Mouse (Mus musculus) regulatory T cell (primary cell): Measurements from ENCODE around the gene Txndc16.

Experiments used
- in situ Hi-C: fragments of 300-600 bp; cut with MboI, MseI; formaldehyde crosslinking; loops from one replicate; pipeline ENCODE4 v1.15.1; 2025; ENCODE audit warnings: high pct_unique_total_duplicates

Txndc16 gene

GRCm38 (mm10) chr14:45155511-45156173 is 64.5 kb downstream of the Txndc16 start:
- in situ Hi-C loops, result loop anchor here (10.0 kb wide), 1 partner anchor 371 kb away; no protein-coding TSS in a partner anchor

GRCm38 (mm10) chr14:45153258-45153657 is 66.9 kb downstream of the Txndc16 start:
- in situ Hi-C loops, result loop anchor here (10.0 kb wide), 1 partner anchor 368 kb away; no protein-coding TSS in a partner anchor

- in situ Hi-C loops, result loop anchor here (5.0 kb wide), 1 partner anchor 160 kb away; no protein-coding TSS in a partner anchor
Measured at GRCm38 (mm10) chr14:45142511-45142910, 77.6 kb downstream of the Txndc16 start.

GRCm38 (mm10) chr14:45140344-45141080 is 79.6 kb downstream of the Txndc16 start:
- in situ Hi-C loops, result loop anchor here (5.0 kb wide), 1 partner anchor 158 kb away; no protein-coding TSS in a partner anchor

GRCm38 (mm10) chr14:45135961-45136360 is 84.2 kb downstream of the Txndc16 start:
- in situ Hi-C loops, result loop anchor here (5.0 kb wide), 2 partner anchors 34 to 74 kb away; no protein-coding TSS in a partner anchor

GRCm38 (mm10) chr14:45135560-45135959 is 84.6 kb downstream of the Txndc16 start:
- in situ Hi-C loops, result loop anchor here (5.0 kb wide), 2 partner anchors 33 to 73 kb away; no protein-coding TSS in a partner anchor

GRCm38 (mm10) chr14:45118359-45118758 is 101.8 kb downstream of the Txndc16 start:
- in situ Hi-C loops, result no loop called here

- in situ Hi-C loops, result loop anchor here (5.0 kb wide), 2 partner anchors 35 to 45 kb away; no protein-coding TSS in a partner anchor
Measured at GRCm38 (mm10) chr14:45102201-45102600, 117.9 kb downstream of the Txndc16 start.

GRCm38 (mm10) chr14:45092327-45092726 is 127.8 kb downstream of the Txndc16 start:
- in situ Hi-C loops, result no loop called here

- in situ Hi-C loops, result no loop called here
Measured at GRCm38 (mm10) chr14:45090011-45090410, 130.1 kb downstream of the Txndc16 start.

GRCm38 (mm10) chr14:45085651-45086425 is 134.3 kb downstream of the Txndc16 start:
- in situ Hi-C loops, result no loop called here

- in situ Hi-C loops, result no loop called here
Measured at GRCm38 (mm10) chr14:45084656-45085280, 135.4 kb downstream of the Txndc16 start.

GRCm38 (mm10) chr14:45083540-45083939 is 136.6 kb downstream of the Txndc16 start:
- in situ Hi-C loops, result no loop called here
